Mouse (Mus musculus): ENCODE data around the gene Tert. TPM values are rescaled to one million over a fixed set of nuclear protein-coding genes. Genes with fewer than 3 reads are reported as not detected.

Gene Tert
- polyA plus RNA-seq, 1 experiment from 2014 or later, result not detected

DNA sequence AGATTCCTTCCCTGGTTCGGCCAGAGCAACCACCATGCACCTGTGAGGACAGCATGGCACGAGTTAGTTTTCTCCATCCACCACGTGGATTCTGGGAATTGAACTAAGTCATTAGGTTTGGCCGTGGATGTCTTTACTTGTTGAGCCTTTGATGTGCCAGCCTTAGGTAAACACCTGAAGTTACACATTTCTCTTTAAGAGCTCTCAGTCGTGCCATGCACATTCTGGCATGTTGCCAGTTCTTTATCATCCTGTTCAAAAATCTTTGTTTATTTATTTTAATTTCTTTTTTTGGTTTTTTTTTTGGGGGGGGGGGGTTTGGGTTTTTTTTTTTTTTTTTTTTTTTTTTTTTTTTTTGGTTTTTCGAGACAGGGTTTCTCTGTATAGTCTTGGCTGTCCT is 11.1 kb downstream of the Tert start:
- H3K79me2 ChIP-seq (ENCODE audit: inconsistent target), result no peaks in the 10 kb centered on the region
- no peaks in the 10 kb centered on the region for H3K36me3 ChIP-seq (ENCODE audit: inconsistent target)
- H3K4me3 ChIP-seq (ENCODE audit: inconsistent target), result no peak overlapping the region
- H3K27ac ChIP-seq, result no peak overlapping the region
- WGBS (ENCODE audit: missing documents), result 94% methylated on average over 5 of the region's 6 CpGs

- H3K79me2 ChIP-seq (ENCODE audit: inconsistent target), result no peaks in the 10 kb centered on the region
- no peak overlapping the region for H3K4me3 ChIP-seq (ENCODE audit: inconsistent target)
- H3K27ac ChIP-seq, result no peak overlapping the region
- H3K36me3 ChIP-seq (ENCODE audit: inconsistent target), result no peaks in the 10 kb centered on the region
- WGBS (ENCODE audit: missing documents), result 90% methylated on average over 4 of the region's 4 CpGs
These were observed 14.6 kb downstream of the Tert start for GRCm38 (mm10) chr13:73641296-73641695.

DNA sequence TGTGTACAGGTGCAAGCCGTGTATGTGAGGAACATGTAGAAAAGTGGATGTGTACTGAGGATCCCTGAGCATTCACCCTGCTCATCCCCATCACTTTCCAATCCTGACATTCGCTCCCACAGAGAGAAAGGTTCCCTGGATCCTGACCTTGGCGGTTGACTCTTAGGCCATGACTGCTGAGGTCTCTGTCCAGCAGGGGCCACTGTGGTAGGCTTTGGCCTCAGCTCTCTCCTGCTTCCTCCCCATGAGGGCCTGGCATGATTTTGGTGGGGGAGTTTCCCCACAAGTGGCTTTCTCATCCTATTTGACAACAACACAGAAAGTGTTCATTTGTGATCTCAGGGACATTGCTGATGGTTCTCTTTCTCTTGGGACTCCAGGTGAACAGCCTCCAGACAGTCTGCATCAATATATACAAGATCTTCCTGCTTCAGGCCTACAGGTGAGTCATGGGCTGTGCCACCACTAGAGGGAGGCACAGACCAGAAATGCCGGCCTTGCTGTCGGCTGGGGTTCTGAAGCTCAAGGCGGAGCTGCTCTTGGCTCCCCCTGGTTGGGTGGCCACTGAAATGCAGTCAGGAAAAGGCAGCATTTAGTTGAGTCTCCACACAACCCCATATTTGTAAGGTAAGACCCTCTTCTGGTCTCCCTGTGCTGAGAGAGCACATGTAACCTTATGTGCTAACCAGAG is 19.8 kb downstream of the Tert start:
- H3K79me2 ChIP-seq (ENCODE audit: inconsistent target), result no peaks in the 10 kb centered on the region
- no peaks in the 10 kb centered on the region for H3K36me3 ChIP-seq (ENCODE audit: inconsistent target)
- H3K27ac ChIP-seq, result no peak overlapping the region
- no peak overlapping the region for H3K4me3 ChIP-seq (ENCODE audit: inconsistent target)
- WGBS (ENCODE audit: missing documents), result 55% methylated on average over 6 of the region's 6 CpGs

DNA sequence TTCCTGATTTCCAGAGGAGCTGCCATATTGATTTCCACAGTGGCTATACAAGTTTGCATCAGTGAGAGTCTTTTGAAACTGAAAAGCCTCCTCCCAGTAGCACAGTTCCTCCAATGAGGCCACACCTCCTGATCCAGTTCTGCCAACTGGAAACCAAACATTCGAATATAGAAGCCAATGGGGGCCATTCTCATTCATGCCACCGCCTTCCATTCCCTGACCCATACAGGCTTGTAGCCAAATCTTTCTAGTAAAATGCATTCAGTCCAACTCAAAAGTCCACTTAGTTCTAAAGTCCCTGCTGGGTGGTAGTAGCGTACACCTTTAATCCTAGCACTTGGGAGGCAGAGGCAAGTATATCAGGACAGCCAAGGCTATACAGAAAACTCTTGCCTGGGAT is 26.6 kb downstream of the Tert start:
- no peak overlapping the region for H3K27ac ChIP-seq
- no peak overlapping the region for H3K4me3 ChIP-seq (ENCODE audit: inconsistent target)
- H3K36me3 ChIP-seq (ENCODE audit: inconsistent target), result no peaks in the 10 kb centered on the region
- 72% methylated on average over 3 of the region's 3 CpGs for WGBS (ENCODE audit: missing documents)
- H3K79me2 ChIP-seq (ENCODE audit: inconsistent target), result no peaks in the 10 kb centered on the region

DNA sequence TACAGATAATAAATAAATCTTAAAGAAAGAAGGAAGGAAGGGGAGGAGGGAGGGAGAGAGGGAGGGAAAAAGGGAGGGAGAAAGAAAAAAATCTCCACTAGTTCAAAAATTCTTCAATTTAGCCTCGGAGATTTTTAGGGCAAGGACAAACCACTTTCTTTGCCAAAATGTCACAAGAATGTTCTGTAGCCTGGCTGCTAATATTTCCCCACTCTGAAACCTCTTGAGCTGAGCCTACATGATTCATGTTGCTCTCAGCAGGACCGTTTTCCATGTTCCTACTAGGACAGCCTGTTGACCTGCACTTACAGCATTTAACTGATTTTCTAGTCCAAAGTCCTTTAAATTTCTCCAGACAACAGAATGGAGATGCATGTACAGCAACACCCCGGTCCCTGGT is 28.3 kb downstream of the Tert start:
- no peaks in the 10 kb centered on the region for H3K36me3 ChIP-seq (ENCODE audit: inconsistent target)
- no peak overlapping the region for H3K4me3 ChIP-seq (ENCODE audit: inconsistent target)
- 76% methylated on average over 3 of the region's 3 CpGs for WGBS (ENCODE audit: missing documents)
- no peaks in the 10 kb centered on the region for H3K79me2 ChIP-seq (ENCODE audit: inconsistent target)
- H3K27ac ChIP-seq, result no peak overlapping the region

- 62% methylated on average over 2 of the region's 2 CpGs for WGBS (ENCODE audit: missing documents)
- Histone ChIP-seq H3K27ac (no peak overlapping the region), H3K79me2 (ENCODE audit: inconsistent target) (no peaks in the 10 kb centered on the region), H3K36me3 (ENCODE audit: inconsistent target) (no peaks in the 10 kb centered on the region), H3K4me3 (ENCODE audit: inconsistent target) (no peak overlapping the region)
These were observed 32.2 kb downstream of the Tert start for GRCm38 (mm10) chr13:73658953-73659352.

GRCm38 (mm10) chr13:73660163-73660695 is 33.5 kb downstream of the Tert start:
- 87% methylated on average over 2 of the region's 2 CpGs for WGBS (ENCODE audit: missing documents)
- no peak overlapping the region for H3K27ac ChIP-seq
- H3K79me2 ChIP-seq (ENCODE audit: inconsistent target), result no peaks in the 10 kb centered on the region
- no peak overlapping the region for H3K4me3 ChIP-seq (ENCODE audit: inconsistent target)
- no peaks in the 10 kb centered on the region for H3K36me3 ChIP-seq (ENCODE audit: inconsistent target)

- Histone ChIP-seq H3K27ac (no peak overlapping the region), H3K79me2 (ENCODE audit: inconsistent target) (no peaks in the 10 kb centered on the region), H3K4me3 (ENCODE audit: inconsistent target) (no peak overlapping the region), H3K36me3 (ENCODE audit: inconsistent target) (no peaks in the 10 kb centered on the region)
- WGBS (ENCODE audit: missing documents), result 87% methylated on average over 7 of the region's 7 CpGs
These were observed 48.5 kb downstream of the Tert start for GRCm38 (mm10) chr13:73675161-73675560.

- WGBS (ENCODE audit: missing documents), result 92% methylated on average over 3 of the region's 3 CpGs
- H3K4me3 ChIP-seq (ENCODE audit: inconsistent target), result no peak within 1 kb of the TSS
- H3K36me3 ChIP-seq (ENCODE audit: inconsistent target), result no peaks in the 10 kb centered on the region
- no peak within 1 kb of the TSS for H3K27ac ChIP-seq
- H3K79me2 ChIP-seq (ENCODE audit: inconsistent target), result no peaks in the 10 kb centered on the region
These were observed 51.1 kb downstream of the Tert start, which contains the start of gene Slc6a18 for GRCm38 (mm10) chr13:73677853-73678252. TSS of gene Slc6a18 (minus strand) at chr13:73678023.

DNA sequence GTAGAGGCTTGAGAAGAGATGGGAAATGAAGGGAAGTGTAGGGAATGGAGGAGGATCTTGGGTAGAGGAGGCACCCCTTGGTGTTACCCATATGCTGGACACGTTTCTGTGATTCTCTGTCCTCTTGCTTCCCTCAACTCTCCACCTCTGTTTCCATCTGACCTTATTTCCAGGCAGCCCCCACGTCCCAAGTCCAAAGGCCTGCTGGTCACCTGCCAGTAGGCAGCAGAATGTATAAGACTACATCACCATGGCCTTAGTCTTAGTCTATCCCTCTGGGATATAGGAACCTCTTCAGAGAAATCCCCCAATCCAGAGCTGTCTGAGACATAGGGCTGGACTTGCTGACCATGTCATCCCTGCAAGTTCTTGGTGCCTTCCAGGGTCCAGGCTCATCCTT is 52.6 kb downstream of the Tert start:
- H3K36me3 ChIP-seq (ENCODE audit: inconsistent target), result no peaks in the 10 kb centered on the region
- H3K27ac ChIP-seq, result no peak overlapping the region
- 83% methylated on average over 2 of the region's 2 CpGs for WGBS (ENCODE audit: missing documents)
- no peak overlapping the region for H3K4me3 ChIP-seq (ENCODE audit: inconsistent target)
- no peaks in the 10 kb centered on the region for H3K79me2 ChIP-seq (ENCODE audit: inconsistent target)

DNA sequence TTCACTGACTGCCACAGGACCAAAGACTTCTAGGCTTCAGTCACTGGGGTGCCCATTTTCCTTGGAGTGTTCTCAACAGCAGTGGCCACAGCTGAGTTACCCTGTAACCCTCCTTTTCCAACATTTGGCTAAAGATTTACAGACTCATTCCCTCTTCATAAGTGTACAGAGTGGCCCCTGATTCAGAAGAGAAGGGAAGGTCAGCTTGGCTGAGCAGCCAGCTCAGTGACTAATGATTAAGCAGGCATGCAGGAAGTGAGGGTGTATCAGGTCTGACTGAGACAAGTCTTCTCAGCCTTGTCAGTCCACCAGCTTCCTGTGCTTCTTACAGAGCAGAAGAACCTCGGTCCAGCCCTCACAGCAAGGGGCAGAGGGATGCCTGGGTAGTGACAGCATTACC is 53.7 kb downstream of the Tert start:
- H3K4me3 ChIP-seq (ENCODE audit: inconsistent target), result no peak overlapping the region
- no peaks in the 10 kb centered on the region for H3K36me3 ChIP-seq (ENCODE audit: inconsistent target)

GRCm38 (mm10) chr13:73682226-73682625 is 55.5 kb downstream of the Tert start:
- Histone ChIP-seq H3K36me3 (ENCODE audit: inconsistent target) (no peaks in the 10 kb centered on the region), H3K27ac (no peak overlapping the region), H3K79me2 (ENCODE audit: inconsistent target) (no peaks in the 10 kb centered on the region), H3K4me3 (ENCODE audit: inconsistent target) (no peak overlapping the region)
- 87% methylated on average over 2 of the region's 2 CpGs for WGBS (ENCODE audit: missing documents)

More for the DNA sequence above, 53.7 kb downstream of the Tert start:
- no peaks in the 10 kb centered on the region for H3K79me2 ChIP-seq (ENCODE audit: inconsistent target)
- 8% methylated on average over 1 of the region's 1 CpGs for WGBS (ENCODE audit: missing documents)
- H3K27ac ChIP-seq, result no peak overlapping the region

DNA sequence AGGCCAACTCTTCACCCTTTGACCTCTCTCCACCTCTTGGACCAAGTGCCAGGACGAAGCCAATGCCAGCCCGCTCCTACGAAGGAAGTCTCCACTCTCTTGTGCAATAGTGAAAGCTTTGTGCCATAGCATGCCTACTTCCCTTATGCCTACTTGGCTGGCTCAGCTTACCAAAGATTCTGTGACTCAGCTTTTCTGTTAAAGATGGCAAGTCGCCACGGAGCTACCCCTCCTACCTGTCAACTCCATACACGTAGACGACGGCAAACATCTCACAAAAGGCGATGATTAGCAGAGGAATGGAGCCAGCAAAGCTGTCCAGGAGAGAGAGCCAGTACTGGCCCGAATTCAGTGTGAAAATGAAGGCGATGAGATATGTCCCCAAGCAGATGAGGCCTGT is 57.0 kb downstream of the Tert start:
- Histone ChIP-seq H3K79me2 (ENCODE audit: inconsistent target) (no peaks in the 10 kb centered on the region), H3K36me3 (ENCODE audit: inconsistent target) (no peaks in the 10 kb centered on the region), H3K27ac (no peak overlapping the region), H3K4me3 (ENCODE audit: inconsistent target) (no peak overlapping the region)
- whole genome bisulfite sequencing (ENCODE audit: missing documents), result 34% methylated on average over 11 of the region's 11 CpGs

DNA sequence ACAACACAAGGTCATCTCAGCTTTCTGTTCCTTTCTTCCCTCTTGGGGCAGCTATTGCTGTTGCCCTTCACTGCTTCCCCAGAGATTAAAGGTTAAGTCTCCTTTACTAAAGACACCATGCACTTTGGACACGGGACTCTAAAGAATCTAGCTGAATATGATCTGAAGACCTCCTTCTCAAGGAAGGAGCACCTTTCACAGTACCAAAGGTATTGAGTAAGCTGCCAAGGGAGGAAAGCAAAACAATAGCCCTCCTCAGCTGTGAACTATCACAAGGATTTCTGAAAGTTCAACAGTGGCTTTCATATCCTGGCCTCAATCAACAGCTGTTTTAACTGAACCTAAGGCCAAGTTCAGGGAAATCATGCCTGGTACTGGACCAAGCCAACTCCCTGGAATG is 57.7 kb downstream of the Tert start:
- Histone ChIP-seq H3K79me2 (ENCODE audit: inconsistent target) (no peaks in the 10 kb centered on the region), H3K36me3 (ENCODE audit: inconsistent target) (no peaks in the 10 kb centered on the region), H3K27ac (no peak overlapping the region), H3K4me3 (ENCODE audit: inconsistent target) (no peak overlapping the region)
- 100% methylated on average over 1 of the region's 1 CpGs for WGBS (ENCODE audit: missing documents)

DNA sequence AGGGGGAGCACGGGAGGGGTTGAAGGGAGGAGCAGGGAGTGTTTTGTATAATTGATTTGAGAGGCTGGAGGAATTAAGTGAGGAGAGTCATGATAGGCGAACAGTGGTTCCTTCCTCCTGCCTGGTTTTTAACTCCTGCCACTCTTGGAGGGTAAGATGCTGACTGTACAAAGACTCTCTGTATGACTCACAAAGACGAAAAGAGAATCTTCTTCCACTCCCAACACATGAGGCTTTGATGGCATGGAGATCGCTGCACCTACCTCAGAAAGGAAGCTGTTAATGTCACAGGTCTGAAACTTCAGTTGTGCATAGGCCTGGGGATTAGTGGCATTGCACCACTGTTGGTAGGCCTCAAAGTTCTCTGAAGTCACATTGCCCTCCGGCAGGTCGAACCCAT is 58.8 kb downstream of the Tert start:
- Histone ChIP-seq H3K4me3 (ENCODE audit: inconsistent target) (no peak overlapping the region), H3K27ac (no peak overlapping the region), H3K36me3 (ENCODE audit: inconsistent target) (no peaks in the 10 kb centered on the region), H3K79me2 (ENCODE audit: inconsistent target) (no peaks in the 10 kb centered on the region)
- 81% methylated on average over 5 of the region's 6 CpGs for WGBS (ENCODE audit: missing documents)

GRCm38 (mm10) chr13:73687601-73688000 is 60.9 kb downstream of the Tert start:
- 82% methylated on average over 3 of the region's 3 CpGs for WGBS (ENCODE audit: missing documents)
- no peaks in the 10 kb centered on the region for H3K79me2 ChIP-seq (ENCODE audit: inconsistent target)
- H3K27ac ChIP-seq, result no peak overlapping the region
- H3K4me3 ChIP-seq (ENCODE audit: inconsistent target), result no peak overlapping the region
- no peaks in the 10 kb centered on the region for H3K36me3 ChIP-seq (ENCODE audit: inconsistent target)

Data from macrophage (primary cell).